Mouse (Mus musculus): Measurements from ENCODE around the gene Keg1.

Keg1 gene

DNA sequence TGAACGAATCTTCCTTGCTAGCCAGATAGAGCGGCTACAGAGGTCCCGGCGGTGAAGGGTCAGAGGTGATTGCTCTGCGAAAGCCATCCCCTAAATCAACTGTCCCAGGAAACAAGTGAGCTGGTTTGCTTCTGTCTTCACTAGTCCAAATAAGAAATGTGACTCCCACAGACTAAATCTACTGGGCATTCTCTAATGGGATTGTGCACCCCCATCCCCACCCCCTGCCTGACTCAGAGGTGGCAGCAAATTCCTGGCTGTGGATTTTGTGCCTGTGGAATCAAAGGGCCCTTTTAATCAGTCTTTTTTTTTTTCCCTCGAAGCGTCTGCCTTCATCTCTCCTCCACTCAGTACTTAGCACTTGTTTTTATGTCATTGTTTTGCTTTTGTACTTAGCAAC lies 69.7 kb downstream of the Keg1 start, which contains the start of gene Cntf:
Gene Cntf, minus strand, starts transcription at position 325 of the 400 bp plus-strand sequence.
- DNase-seq (ENCODE audit: low spot score), result no peak

All from testis, postnatal 14 days (tissue).